Mouse (Mus musculus) bone marrow, adult 2 months (tissue): ENCODE measurements around the gene Rgs3.

Source experiments
- CTCF ChIP-seq: fragments of 200-500 bp; IDR thresholded peaks from 2 replicates; pipeline ENCODE4 v1.5.1; 2011; ENCODE audit warnings: low read length, control low read depth; ENCODE audit not compliant: control insufficient read depth, insufficient read depth
- POLR2A ChIP-seq: fragments of 200-500 bp; IDR thresholded peaks from 2 replicates; pipeline ENCODE4 v1.6.1; 2011; ENCODE audit warnings: low read depth, mild to moderate bottlenecking, control low read depth, low read length, borderline replicate concordance; ENCODE audit not compliant: control insufficient read depth

DNA sequence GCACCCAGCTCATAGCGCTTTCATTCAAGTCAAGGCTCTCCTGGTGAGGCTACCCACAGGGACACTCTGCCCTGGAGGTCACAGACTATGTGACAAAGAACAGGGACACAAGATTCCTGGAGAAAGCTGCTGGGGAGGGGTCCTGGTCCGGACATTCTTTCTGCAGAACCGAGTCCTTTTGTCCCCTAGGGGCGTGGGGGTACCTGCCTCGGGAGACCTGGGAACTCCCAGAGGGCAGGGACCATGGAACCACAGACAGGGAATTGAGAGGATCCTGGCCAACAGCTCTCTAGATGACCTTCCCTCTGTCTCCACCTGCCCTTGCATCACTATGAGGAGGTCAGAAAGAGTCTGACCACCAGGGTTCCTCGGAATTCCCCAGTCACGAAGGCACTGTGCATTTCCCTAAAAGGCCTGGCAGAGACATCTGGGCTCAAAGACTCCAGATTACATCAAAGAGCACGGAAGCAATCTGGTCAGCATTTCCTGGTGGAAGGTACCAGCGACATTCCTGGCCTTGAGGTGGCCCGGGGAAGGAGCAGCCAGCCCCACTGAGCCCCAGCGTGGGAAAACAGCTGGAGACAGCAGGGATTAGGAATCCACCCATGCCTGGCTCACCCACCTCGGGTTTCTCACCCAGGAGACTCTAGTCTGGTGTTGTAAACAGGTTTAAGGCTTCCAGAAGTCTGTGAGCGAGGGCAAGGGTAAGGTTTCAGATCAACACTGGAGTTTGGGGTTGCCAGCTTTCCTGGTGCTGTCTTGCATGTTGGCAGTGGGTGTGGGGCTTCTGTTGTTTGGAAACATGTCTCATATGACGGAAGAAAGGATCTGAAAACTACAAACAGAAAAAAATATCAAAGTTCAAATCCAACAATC is 183.5 kb downstream of the Rgs3 start:
- TF ChIP-seq POLR2A: no peak
- no peak for TF ChIP-seq CTCF
